Mouse (Mus musculus): ENCODE measurements around the gene Smchd1.
A peak's percentile ranks its signal among the peaks of the same experiment; 100 is the strongest.
"Not testable (repeated sequence)": the region's sequence is repeated elsewhere in the genome, so short reads cannot be mapped to it uniquely, and the experiment has no call there.

The Smchd1 gene

DNA sequence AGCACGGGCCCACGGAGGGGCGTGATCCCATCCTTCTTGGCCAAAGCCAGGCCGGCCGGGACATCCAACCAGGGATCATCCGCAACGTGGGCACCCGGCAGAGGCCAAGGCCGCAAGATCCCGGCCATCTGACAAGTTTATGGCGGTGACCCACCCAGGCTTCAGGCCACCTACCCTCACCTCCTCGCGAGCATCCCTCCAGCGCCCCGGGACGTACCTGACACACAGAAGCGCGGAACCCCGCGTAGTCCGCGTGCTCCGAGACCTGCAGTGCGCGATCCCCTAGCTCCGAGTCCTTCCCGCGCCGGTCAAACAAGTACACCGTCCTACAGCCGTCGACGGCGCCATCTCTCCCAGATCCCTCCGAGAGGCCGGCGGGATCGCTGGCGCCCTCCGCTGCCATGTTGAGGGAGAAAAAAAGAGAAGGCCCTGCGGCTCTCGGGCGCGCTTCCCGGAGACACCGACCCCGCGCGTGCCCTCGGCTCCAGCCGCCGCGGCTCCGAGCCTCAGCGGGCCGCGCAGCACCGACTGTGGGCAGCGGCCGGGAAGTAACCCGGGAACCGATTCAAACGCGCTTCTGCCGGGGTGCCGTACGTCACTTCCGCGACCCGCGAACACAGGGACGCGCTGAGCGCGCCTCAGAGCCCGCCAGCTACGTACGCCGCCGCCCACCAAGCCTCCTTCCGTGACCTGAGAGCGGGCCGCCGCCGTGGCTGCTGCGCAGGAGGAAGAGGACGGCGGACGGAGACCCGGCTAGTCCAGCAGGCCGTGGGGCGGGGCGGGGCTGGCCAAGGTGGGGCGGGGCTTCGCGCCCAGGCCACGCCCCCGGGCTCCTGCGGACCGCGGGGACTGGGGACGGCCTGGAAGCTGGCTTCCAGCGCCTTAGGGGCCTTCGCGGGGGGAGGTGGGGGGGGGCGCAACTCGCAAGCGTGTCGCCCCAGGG lies at the start of gene Smchd1:
Gene Smchd1, minus strand, starts transcription at position 582 of the 943 bp plus-strand sequence.
- DNase-seq: peak; percentile 91

DNA sequence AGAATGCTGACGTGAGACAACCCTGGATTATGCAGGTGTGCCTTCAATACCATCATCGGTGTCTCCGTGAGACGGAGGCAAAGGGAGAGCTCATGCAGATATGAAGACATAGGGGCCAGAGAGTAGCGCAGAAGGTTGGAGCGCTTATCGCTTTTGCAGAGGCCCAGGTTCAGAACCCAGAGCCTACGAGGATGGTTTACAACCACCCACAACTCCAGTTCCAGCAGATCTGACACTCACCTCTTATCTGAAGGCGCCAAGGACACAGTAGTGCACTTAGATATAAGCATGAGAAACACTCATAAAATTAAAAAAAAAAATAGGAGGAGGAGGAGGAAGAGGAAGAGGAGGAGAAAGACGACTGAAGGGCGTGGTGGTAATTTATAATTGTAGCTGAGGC lies 35.2 kb upstream of the Smchd1 start:
- DNase-seq: no peak

DNA sequence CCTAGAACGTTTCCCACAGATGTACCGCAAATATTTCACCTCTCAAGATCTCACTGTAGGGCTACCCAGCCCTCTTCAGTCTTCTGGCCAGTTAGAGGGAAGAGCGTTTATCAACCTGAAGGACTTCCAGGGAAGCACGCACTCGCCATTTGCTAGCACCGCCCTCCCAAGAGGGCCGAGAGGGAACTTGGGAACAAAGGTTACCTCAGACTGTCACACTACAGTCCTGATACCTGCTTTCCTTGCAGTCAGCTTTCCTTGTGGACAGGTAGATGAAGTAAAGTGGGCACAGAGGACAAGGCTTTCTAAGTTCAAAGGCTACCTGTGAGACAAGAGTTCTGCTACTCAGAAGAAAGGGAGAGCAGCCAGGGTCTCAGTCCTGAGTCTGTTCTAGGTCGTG lies 31.7 kb upstream of the Smchd1 start:
- DNase-seq: no peak

DNA sequence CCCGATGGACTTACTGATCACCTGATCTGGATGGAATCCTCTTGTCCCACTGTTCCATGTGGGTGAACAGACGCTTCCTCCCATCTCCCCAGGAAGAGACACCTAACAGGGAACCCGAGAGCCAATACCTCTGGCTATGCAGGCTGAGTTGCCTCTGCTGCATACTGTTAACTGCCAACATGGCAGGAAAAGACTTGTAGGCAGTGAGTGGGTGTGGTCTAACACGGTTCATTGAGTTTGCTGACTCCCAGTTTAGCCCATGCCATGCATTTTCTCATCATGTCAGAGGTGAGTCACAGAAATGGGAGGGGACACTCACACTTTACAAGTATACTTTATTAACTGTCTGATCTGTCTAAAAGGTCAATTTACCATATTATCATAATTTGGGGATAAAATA lies 20.6 kb upstream of the Smchd1 start:
- DNase-seq: no peak

DNA sequence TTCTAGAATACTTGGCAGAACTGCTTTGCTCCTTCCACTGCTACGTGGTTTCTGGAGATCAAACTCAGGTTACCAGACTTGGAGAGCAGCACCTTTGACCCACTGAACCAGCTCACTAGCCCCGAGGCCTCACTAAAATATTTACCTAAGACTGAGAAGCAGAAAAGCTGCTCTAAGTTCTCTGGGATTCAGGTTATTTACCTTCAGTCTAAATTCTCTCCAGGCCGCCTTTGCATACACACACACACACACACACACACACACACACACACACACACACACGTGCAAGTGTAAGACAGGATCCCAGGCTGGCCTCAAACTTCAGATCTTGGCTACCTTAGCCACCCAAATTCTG lies 16.2 kb upstream of the Smchd1 start:
- no peak for DNase-seq

DNA sequence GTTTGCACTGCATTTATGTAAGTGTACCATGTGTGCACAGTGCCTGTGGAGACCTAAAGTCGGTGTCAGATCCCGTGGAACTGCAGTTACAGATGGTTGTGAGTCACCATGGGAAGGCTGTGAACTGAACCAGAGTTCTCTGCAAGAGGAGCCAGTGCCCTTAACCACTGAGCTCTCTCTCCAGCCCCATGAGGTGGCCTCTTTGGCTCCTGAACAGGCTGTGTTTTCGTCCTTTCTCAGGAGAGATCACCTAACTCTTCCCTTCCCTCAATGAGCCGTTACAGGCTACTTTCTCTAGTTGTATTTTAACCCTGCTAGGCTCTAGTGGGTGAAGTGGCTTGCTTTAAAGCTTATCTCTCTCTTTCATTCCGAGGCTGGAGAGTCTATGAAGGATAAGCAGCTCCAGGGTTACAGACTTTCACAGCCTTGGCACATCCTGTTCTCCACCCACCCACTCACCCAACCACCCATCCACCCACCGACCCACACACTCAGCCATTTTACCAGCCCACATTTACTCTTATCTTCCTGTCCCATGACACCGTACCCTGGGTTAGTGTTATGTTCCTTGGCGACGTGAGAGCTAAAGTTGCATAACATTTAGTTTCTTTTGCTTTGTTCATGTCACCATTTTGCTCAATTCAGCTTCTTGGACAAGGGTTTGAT lies 15.7 kb upstream of the Smchd1 start:
- no peak for DNase-seq

DNA sequence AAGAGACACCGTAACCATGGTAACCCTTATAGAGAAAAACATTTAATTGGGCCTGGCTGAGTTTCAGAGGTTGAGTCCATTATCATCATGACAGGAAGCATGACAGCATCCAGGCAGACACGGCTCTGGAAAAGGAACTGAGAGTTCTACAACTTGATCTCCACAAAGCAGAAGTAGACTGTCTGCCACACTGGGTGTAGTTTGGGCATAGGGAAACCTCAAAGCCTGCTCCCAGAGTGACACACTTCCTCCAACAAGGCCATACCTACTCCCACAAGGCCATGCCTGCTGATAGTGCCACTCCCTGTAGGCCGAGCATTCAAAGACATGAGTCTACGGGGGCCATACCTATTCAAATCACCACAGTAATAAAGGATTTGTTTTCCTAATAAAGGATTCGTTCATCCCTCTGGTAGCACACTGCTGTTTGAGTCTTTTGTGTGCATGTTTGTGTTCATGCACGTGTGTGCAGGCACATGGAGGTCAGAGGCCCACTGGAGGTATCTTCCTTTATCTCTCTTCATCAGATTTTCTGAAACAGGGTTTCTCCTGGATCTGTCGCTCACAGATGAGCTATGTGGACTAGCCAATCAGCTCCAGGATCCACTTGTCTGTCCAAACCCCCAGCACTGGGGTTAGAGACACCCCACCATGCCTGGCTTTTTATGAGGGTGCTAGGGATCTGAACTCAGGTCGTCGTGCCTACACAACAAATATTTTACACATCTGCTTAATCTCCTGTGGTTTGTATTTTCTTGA lies 14.7 kb upstream of the Smchd1 start:
- no peak for DNase-seq

DNA sequence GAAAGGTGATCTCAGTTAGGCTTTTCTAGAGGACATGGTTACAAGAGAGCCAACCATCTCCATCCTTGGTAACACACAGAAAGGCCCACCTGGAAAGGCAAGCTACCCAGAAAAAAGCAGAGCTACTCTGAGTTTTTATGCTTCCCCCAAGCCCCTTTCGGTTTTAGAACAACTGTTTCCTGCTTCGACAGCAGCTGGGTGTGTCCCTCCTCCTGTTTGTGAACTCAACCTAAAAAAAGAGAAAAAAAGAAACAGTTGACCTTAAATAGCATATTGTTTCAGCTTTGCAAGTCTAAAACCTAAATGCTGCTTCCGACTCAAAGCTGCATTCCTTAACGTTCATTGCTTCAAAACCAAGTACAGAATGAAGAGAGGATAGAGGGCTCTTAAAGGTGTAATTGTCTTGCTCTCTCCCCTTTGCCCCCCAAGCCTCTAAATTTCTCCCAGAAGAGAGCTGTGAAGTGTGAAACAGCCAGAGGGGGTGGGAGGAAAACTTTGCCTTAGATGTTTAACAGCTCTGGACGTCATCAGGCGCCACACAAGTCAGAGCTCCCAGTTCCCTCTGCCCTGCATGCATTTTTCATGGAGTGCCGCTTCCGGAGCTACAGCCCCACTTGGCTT lies 11.2 kb upstream of the Smchd1 start:
- DNase-seq: no peak

DNA sequence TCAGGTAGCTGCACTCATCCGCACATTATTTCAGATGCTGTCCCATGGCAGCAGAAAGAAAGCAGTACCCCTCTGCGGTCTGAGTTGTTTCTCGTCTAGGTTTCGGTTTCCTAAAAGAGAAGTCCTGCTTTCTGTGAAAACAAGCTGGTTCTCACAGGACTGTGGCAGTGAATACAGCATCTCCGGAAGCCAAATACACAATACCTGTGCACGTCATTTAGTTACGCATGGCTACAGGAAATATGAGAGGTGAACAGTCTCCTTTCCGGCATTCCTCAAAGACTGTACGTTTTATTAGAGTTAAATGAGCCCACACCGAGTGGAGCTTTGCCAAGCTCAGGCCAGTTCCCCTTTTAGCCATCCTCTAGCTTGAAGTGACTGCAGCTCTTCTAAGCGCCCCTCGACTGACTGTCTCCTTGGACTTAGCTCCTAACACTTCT lies 10.7 kb upstream of the Smchd1 start:
- no peak for DNase-seq

DNA sequence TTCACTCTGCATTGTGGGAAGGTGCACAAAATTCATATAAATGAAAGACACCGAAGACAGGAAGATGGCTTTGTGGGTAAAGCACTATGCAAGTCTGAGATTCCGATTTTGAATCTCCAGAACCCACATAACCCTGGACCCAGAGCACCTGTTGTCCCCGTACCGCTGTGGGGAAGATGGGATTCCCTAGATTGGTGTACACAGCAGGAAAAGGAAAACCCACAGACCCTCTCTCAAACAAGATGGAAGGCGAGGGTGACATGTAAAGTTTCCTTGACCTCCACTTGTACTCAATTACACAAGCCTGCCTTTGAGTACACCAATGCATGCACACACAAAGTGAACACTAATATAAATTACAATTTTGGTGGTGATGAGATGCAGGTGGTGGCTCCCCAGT lies 9.6 kb upstream of the Smchd1 start:
- no peak for DNase-seq

DNA sequence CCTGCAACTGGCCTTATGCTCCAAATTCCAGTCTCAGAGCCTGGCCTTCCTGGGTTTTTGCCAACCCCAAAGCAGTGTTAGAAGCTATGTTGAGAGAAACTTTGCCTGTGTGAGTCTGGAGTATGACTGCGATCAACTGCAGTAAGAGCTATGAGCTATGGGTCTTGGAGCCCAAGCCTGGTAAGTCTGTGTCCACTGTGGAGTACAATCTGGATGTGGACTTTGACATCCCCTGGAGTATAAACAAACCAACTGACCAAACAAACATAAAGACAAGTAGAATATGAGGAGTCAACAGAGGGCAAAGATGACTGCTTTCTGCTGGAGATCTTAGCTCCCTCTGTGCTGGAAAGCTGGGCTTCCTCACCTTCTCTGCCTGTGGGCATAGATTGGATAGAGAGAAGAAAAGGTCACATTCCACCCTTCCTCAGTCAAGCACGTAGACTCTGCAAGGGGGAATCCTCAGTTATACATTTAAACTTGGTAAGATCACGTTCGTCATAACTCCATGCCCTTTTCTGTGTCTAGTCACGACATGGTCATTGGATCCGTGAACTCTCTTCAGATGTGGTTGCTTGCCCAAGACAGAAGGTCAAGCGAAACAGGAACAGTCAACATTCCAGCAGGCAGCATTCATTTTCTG lies 8.4 kb upstream of the Smchd1 start:
- no peak for DNase-seq

DNA sequence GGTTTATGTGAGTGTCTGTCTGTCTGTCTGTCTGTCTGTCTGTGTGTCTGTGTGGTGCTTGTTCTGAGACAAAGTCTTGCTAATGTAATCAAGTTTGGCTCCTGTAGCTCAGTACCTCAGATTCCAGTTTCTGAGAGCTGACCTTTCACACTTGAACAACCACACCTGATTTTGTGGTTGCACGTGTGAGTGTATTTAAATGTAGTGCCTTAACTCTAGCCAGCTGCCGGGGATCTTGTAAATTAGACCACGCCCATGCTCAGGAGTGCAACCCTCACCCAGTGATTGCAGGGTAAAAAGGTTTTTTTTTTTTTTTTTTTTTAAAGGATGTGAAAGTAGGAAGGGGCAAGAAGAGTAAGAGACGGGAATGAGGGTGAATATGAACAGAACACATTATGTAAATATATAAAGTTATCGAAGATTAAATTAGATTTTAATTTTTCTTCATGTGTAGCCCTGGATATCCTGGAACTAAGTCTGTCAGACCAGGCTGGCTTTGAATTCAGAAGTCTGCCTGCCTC lies 4.3 kb upstream of the Smchd1 start:
- DNase-seq: no peak

DNA sequence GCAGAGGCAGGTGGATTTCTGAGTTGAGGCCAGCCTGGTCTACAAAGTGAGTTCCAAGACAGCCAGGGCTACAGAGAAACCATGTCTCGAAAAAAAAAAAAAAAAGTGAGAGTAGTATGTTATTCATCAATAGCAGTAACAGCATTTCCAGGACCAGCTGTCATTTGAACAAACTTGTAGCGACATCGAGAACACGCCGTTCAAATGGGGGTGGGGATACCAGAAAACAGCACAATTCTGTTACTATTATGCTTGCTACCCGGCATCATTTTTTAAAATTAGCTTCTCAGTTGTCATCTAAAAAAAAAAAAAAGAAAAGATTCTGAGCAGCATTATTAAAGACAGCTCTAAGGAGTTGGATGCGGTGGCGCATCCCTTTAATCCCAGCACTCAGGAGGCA lies 2.3 kb upstream of the Smchd1 start:
- DNase-seq: no peak

DNA sequence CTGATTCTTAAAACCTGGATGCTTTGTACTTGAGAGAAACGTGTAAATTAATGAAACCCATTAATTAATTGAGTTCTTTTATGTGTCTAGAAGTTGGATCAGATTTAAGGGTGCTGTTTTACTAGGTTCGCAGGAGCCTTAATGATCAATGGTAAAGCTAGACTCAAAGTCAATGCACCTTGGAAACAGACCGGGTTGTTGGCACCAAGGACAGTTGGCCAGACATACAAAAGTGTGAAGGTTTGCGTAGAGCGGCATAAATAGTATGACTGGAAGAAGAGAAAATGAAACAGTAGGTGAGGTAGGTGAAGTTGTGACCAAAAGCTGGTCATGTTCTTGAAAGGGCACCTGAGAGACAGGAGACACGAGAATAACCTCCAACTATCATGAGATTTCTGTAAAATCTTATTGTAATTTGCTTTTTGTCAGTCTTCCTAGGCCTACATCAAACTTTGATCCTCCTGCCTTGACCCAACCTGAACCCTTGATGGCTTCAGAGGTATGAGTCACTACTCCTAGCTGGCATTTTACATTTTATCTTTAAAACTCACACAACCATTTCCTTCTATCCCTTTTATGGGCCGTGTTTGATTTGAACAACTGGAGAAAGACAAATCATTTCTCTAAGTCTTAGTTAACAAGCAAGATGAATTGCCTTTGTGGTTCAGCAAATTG lies 1.3 kb upstream of the Smchd1 start:
- DNase-seq: no peak

DNA sequence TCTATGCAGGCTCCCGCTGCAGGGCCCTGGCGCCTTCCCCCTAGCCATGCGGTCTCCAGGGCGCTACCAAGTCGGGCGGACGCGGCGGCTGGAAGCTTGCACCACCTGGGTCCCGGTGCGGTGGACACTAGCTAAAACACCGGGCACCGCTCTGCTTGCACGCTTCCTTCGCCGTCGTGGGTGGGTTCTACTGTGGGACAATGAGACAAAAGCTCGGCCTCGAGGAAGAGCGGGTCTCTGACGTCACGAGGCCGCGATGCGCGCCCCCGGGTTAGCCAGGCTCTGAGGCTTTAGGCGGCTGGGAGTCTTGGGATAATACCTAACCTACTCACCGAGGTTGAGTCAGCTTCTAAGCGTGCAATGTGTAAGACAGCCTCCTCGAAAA lies 554 bp upstream of the Smchd1 start:
- DNase-seq: peak; percentile 69

DNA sequence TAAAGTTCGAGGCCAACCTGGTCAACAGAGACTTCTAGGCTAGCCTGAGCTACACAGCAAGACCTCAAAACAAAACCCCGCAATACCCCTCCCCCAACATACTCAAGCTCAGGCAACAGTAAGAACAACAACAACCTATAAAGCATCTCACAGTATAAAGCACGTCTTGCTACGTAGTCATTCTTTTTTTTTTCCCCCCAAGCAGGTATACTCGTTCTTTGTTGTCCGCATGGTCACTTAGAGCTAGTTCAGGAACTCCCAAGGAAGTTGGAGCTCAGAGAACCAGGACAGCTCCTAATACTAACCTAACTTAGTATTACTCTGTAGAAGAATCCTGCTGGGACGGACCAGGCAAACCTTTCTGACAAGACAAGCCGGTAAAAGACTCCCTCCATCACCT lies 1.0 kb downstream of the Smchd1 start:
- DNase-seq: no peak

DNA sequence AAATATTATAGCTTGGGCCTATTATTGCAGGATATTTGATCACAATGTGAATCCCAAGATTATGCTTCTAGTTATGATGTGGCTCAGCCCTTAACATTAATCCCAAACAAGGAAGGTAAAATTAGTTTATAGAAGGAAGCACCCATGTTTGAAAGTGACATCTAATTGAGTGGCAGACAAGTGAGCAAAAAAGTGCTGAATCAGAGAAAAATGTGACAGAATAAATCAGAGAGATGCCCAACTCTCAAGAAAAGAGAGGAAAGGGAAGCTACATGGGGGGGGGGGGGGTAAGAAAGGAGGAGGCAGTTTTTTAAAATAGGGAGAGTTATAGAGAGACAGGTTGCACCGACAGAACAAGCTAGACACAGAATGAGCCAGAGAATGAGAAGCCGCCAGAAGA lies 3.9 kb downstream of the Smchd1 start:
- no peak for DNase-seq

DNA sequence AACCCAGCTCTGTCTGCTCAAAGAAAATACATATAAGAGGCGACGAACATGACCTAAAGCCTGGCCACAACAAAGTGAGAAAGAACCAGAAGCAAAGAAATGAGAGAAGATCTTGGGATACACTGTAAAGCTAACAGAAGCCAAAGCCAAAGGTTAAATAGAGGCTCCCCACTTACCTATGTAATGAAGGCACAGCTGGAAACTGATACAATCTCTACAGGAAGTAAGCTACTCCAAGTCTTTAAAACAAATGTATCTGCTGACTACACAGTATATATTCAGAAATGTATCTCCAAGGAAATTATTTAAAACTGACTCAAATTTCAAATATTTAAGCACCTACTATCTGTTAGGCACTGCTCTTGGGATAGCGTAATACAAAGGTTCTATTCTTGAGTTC lies 14.8 kb downstream of the Smchd1 start:
- no peak for DNase-seq

DNA sequence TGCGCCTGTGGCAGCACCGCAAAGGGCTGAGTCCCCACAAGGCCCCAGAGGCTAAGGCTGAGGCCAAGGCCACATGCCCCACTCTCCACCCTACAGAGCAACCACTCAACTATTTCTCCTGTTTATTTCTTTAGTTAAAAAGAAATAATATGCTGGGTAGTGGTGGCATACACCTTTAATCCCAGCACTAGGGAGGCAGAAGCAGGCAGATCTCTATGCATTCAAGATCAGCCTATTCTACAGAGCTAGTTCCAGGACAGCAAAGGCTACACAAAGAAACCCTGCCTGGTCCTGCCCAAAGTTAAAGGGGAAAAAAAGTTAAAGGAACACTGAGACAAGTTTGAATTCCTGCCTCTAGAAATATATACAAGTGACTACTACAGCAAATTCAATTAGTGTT lies 15.3 kb downstream of the Smchd1 start, which contains the start of gene Gm4707:
Gene Gm4707, minus strand, starts transcription at position 101 of the 400 bp plus-strand sequence.
- no peak for DNase-seq

DNA sequence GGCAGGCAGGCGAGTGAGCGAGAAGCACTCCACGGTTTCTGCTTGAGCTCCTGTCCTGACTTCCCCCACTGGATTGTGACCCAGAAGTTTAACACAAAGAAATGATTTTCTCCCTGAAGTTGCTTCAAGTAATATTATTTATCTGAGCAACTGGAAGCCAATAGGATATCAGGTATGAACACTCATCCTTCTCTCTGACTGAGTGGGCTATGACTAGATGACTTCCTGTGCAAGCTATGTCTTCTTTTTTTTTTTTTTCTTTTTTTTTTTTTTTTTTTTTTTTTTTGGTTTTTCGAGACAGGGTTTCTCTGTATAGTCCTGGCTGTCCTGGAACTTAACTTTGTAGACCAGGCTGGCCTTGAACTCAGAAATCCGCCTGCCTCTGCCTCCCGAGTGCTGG lies 17.8 kb downstream of the Smchd1 start:
- not testable (repeated sequence) for DNase-seq

DNA sequence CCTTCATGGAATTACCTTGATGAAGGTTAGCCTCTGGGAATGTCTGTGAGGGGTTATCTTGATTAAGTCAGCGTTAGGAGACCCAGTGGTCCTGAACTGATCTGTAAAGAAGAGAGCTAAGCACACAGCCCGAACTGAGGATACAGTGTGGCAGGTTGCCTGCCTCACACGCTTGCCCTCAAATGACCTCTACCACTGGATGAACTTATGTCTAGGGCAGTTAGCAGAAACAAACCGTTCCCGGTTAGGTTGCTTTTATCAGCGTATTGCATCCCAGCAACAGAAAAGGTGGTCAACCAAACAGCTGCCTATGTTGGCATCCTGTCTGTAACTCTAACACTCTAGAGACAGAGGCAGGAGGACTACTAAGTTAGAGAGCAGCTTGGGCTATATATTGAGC lies 30.0 kb downstream of the Smchd1 start:
- no peak for DNase-seq

DNA sequence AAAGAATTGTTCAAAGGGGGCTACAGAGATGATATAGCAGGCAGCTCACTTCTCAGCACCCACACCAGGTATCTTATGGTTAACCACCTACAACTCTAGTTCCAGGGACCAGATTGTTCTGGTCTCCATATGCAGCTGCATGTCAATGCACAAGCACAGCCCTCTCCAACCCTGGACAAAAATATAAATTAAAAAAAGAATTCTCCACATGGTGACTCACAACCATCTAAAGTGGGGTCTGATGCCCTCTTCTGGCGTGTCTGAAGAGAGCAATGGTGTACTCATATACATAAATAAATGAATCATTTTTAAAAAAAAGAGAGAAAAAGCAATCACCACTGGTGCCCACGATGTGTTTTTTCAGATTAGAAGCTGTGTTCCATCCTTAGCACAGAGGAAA lies 30.4 kb downstream of the Smchd1 start:
- no peak for DNase-seq
